Mouse (Mus musculus) heart, postnatal 0 days (tissue): Measurements from ENCODE around the gene Gm11034.

Experiments used
- CTCF ChIP-seq: IDR thresholded peaks from 2 replicates; pipeline ENCODE4 v1.5.1; 2016; ENCODE audit warnings: antibody characterized with exemption, control low read depth, low read depth
- EP300 ChIP-seq: IDR thresholded peaks from 2 replicates; pipeline ENCODE4 v1.6.1; 2016; ENCODE audit warnings: antibody characterized with exemption, low read depth

DNA sequence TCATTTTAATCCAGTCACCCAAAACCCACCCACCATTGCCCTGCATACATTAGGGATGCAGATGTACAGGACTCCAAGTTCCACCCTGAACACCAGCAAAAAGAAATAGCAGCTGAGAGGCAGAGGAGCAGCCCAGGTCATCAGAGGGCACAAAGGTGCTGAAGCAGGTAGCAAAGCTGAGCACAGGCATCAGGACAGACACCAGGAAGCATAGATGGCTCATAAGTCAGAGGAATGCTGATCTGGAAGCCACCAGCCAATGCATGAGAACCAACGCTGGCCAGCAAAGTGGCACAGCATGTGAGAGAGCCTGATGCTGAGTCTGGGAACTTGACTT lies 44.4 kb upstream of the Gm11034 start:
- TF ChIP-seq CTCF (no peak), EP300 (no peak)
